Mouse (Mus musculus) leukemia stem cell, adult 10-12 weeks (primary cell): Measurements from ENCODE around the gene Olfr148. TPM values are rescaled to one million over a fixed set of nuclear protein-coding genes. Genes with fewer than 3 reads are reported as not detected.

ENCODE experiments used
- polyA plus RNA-seq: library from polyadenylated mRNA; stranded (reverse); fragments of >175 nt; gene quantifications from 2 replicates; pipeline ENCODE4 v1.2.3, GENCODE M21; 2012; ENCODE audit warnings: low replicate concordance

Gene Olfr148
- not detected in 2 replicates for polyA plus RNA-seq

GRCm38 (mm10) chr9:39610355-39610754, at the start of gene Olfr148:
Gene Olfr148 (plus strand): TSS chr9:39610655.

GRCm38 (mm10) chr9:39575469-39575868, 35.0 kb upstream of the Olfr148 start, which contains the start of gene Olfr959:
Gene Olfr959 (minus strand): TSS chr9:39575569.

GRCm38 (mm10) chr9:39603999-39604453, 6.4 kb upstream of the Olfr148 start, which contains the start of gene AW551984:
Gene AW551984 (minus strand): TSS chr9:39604403.

GRCm38 (mm10) chr9:39621073-39621472, 10.6 kb downstream of the Olfr148 start, which contains the start of gene Olfr960:
Gene Olfr960 (plus strand): TSS chr9:39621373.

GRCm38 (mm10) chr9:39644785-39645184, 34.3 kb downstream of the Olfr148 start, which contains the start of gene Olfr961:
Gene Olfr961 (plus strand): TSS chr9:39645085.

Other genes with a start within 250 kb of the Olfr148 start
- gene Olfr951, start 223.2 kb upstream of the Olfr148 start, polyA plus RNA-seq: not detected in 2 replicates
- not detected in 2 replicates for gene Olfr952, start 183.5 kb upstream of the Olfr148 start, polyA plus RNA-seq
- not detected in 2 replicates for gene Olfr954, start 154.0 kb upstream of the Olfr148 start, polyA plus RNA-seq
- gene Olfr955, start 138.7 kb upstream of the Olfr148 start, polyA plus RNA-seq: not detected in 2 replicates
- gene Olfr44, start 116.7 kb upstream of the Olfr148 start, polyA plus RNA-seq: not detected in 2 replicates
- not detected in 2 replicates for gene Olfr957, start 94.8 kb upstream of the Olfr148 start, polyA plus RNA-seq
- gene Olfr958, start 56.6 kb upstream of the Olfr148 start, polyA plus RNA-seq: not detected in 2 replicates
- gene Olfr959, start 35.1 kb upstream of the Olfr148 start, polyA plus RNA-seq: not detected in 2 replicates
- not detected in 2 replicates for gene AW551984, start 6.3 kb upstream of the Olfr148 start, polyA plus RNA-seq
- not detected in 2 replicates for gene Olfr960, start 10.7 kb downstream of the Olfr148 start, polyA plus RNA-seq
- not detected in 2 replicates for gene Olfr961, start 34.4 kb downstream of the Olfr148 start, polyA plus RNA-seq
- gene Olfr963, start 56.5 kb downstream of the Olfr148 start, polyA plus RNA-seq: not detected in 2 replicates
- not detected in 2 replicates for gene Olfr149, start 96.5 kb downstream of the Olfr148 start, polyA plus RNA-seq
- not detected in 2 replicates for gene Olfr965, start 100.7 kb downstream of the Olfr148 start, polyA plus RNA-seq
- not detected in 2 replicates for gene Olfr150, start 120.3 kb downstream of the Olfr148 start, polyA plus RNA-seq
- not detected in 2 replicates for gene Olfr967, start 135.6 kb downstream of the Olfr148 start, polyA plus RNA-seq
- not detected in 2 replicates for gene Olfr968, start 172.6 kb downstream of the Olfr148 start, polyA plus RNA-seq
- gene Olfr969, start 180.3 kb downstream of the Olfr148 start, polyA plus RNA-seq: not detected in 2 replicates
- gene Olfr970, start 198.2 kb downstream of the Olfr148 start, polyA plus RNA-seq: not detected in 2 replicates
- not detected in 2 replicates for gene Olfr971, start 226.2 kb downstream of the Olfr148 start, polyA plus RNA-seq